Mouse (Mus musculus) megakaryocyte, embryonic 14.5 days (primary cell): ENCODE data around the gene Prpf40a. TPM values are rescaled to one million over a fixed set of nuclear protein-coding genes. Genes with fewer than 3 reads are reported as not detected.

Experiments
- H3K27me3 ChIP-seq: replicated peaks from 2 replicates; pipeline ENCODE3; 2012; ENCODE audit warnings: inconsistent platforms
- H3K36me3 ChIP-seq: replicated peaks from 2 replicates; pipeline ENCODE3; 2012; ENCODE audit warnings: low read length, inconsistent platforms, mixed read lengths
- H3K4me1 ChIP-seq: 2 replicates; pipeline ENCODE4 v1.6.1; 2012; ENCODE audit warnings: inconsistent platforms
- H3K4me3 ChIP-seq: replicated peaks from 2 replicates; pipeline ENCODE3; 2012; ENCODE audit warnings: moderate library complexity, mild to moderate bottlenecking, inconsistent platforms
- H3K9me3 ChIP-seq: 2 replicates; pipeline ENCODE4 v1.6.1; 2012; ENCODE audit warnings: inconsistent platforms
- FLI1 ChIP-seq: IDR thresholded peaks from 2 replicates; pipeline ENCODE4 v1.6.1; 2012; ENCODE audit warnings: low read length, inconsistent platforms, mixed read lengths
- GATA1 ChIP-seq: IDR thresholded peaks from 3 replicates; pipeline ENCODE4 v1.6.1; 2012; ENCODE audit warnings: mixed read lengths, low read length, inconsistent platforms, borderline replicate concordance
- polyA plus RNA-seq: library from polyadenylated mRNA; stranded (reverse); fragments of >175 nt; gene quantifications from 2 replicates; pipeline ENCODE4 v1.2.3, GENCODE M21; 2012; ENCODE audit warnings: low replicate concordance; ENCODE audit not compliant: insufficient read depth

Prpf40a gene
- polyA plus RNA-seq, 1 experiment, result 8.1 TPM

- Histone ChIP-seq H3K36me3 (no peaks in the 10 kb centered on the region), H3K4me3 (no peak overlapping the region), H3K27me3 (peaks cover 7% of the 10 kb centered on the region), H3K9me3 (no peaks in the 10 kb centered on the region), H3K4me1 (peaks cover 10% of the 10 kb centered on the region)
- TF ChIP-seq FLI1, result no peak
- no peak for TF ChIP-seq GATA1
Observed at GRCm38 (mm10) chr2:53108547-53108946, 82.5 kb downstream of the Prpf40a start.

DNA sequence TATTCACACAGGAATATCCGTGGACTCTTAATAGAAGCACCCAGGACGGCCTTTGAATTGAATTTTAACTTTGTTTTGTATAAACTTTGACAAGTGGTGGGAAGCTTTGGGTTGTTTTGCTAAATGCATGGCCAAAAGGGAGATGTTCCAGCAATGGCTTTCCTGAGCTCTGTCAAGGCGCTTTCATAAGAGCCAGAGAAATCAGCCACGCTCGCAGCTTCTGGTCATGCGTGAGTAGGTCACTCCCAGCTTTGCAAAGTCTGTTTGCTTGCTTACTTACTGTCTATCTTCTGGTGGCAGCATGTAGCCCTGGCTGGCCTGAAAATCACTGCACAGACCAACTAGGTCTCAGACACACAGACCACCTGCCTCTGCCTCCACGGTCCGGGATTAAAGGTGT is 84.6 kb downstream of the Prpf40a start:
- H3K27me3 ChIP-seq, result peaks cover 7% of the 10 kb centered on the region
- H3K4me3 ChIP-seq, result no peak overlapping the region
- no peaks in the 10 kb centered on the region for H3K9me3 ChIP-seq
- no peaks in the 10 kb centered on the region for H3K36me3 ChIP-seq
- TF ChIP-seq FLI1 (no peak), GATA1 (no peak)
- no peaks in the 10 kb centered on the region for H3K4me1 ChIP-seq

GRCm38 (mm10) chr2:53106056-53106455 is 85.0 kb downstream of the Prpf40a start:
- TF ChIP-seq GATA1 (no peak), FLI1 (no peak)
- no peaks in the 10 kb centered on the region for H3K4me1 ChIP-seq

GRCm38 (mm10) chr2:53105408-53105807 is 85.7 kb downstream of the Prpf40a start:
- no peak overlapping the region for H3K4me3 ChIP-seq
- no peaks in the 10 kb centered on the region for H3K4me1 ChIP-seq
- no peaks in the 10 kb centered on the region for H3K36me3 ChIP-seq
- TF ChIP-seq FLI1 (no peak), GATA1 (no peak)
- peaks cover 7% of the 10 kb centered on the region for H3K27me3 ChIP-seq
- H3K9me3 ChIP-seq, result no peaks in the 10 kb centered on the region

More at GRCm38 (mm10) chr2:53106056-53106455, 85.0 kb downstream of the Prpf40a start:
- no peaks in the 10 kb centered on the region for H3K36me3 ChIP-seq
- H3K27me3 ChIP-seq, result peaks cover 7% of the 10 kb centered on the region
- H3K9me3 ChIP-seq, result no peaks in the 10 kb centered on the region
- no peak overlapping the region for H3K4me3 ChIP-seq

DNA sequence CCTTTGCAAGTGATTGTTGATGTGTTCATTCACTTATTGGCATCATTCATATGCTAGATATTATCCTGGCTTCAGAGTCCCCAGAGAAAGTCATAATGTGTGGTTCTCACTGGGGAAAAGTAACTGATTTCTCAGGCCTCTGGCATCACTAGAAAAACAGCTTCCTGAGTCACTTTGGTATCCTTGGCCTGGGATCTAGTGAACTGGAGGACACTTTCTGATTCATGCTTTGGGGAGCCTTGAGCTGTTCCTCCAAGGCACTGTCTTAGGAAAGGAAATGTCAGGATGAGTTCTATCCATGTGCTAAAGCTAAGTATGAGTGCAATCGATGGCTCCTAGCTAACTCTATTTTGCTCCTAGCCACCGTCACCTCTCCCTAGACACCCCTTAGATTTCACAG is 88.2 kb downstream of the Prpf40a start:
- no peaks in the 10 kb centered on the region for H3K4me1 ChIP-seq
- peaks cover 5% of the 10 kb centered on the region for H3K27me3 ChIP-seq
- TF ChIP-seq FLI1 (no peak), GATA1 (no peak)
- H3K4me3 ChIP-seq, result no peak overlapping the region
- H3K9me3 ChIP-seq, result no peaks in the 10 kb centered on the region
- no peaks in the 10 kb centered on the region for H3K36me3 ChIP-seq

DNA sequence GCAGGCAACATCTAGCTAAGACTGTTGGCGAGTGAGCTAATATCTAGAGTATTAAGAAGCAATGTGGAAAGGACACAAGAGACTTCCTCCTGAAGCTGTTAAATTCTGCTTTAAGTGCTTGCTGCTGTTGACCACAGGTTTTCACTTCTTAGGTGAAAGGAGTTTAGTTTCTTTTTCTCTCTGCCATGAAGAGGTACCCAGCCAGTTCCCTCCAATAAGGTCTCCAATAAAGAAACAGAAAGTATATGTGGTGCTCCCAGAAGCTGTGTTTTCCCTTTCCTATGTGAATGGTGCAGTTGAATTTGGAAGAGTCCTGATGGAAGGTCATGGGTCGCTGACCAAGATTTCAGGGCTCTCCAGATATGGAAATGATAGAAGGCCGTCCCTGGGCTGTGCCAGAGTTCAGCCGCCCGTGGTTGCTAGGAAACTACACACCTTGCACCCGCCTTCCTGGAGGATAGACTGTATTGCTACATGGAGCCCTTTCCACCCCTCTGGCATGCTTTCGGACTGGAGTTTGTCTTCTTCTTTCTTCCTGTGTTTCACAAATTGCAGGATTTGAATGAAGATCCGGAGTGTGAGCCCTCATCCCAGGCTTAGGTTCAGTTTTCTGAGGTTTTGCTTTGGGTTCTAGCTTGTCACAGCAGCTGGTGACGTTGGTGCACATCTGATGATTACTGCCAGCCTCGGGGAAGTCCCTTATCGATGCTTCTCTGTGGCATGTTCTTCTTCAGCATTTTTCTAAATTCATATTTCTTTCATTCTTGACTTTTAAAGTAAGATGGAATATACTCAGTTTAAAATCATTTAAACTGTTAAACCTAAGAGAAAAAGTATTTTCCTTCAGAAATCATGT is 89.0 kb downstream of the Prpf40a start:
- Histone ChIP-seq H3K27me3 (peaks cover 5% of the 10 kb centered on the region), H3K9me3 (no peaks in the 10 kb centered on the region), H3K4me1 (no peaks in the 10 kb centered on the region), H3K4me3 (no peak overlapping the region), H3K36me3 (no peaks in the 10 kb centered on the region)
- TF ChIP-seq FLI1 (no peak), GATA1 (no peak)

DNA sequence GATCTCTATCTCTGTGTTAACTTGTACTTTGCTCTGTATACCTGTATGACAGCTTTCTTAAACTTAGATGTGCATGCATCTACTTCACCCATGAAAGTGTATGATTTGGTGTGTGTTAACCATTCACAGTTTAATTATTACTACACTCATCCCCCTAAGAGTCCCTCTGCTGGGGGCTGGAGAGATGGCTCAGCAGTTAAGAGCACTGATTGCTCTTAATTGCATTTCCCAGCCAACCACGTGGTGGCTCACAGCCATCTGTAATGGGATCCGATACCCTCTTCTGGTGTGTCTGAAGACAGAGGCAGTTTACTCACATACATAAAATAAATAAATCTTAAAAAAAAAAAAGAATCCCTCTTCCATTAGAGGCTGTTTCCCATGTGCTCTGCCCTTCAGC is 91.0 kb downstream of the Prpf40a start:
- Histone ChIP-seq H3K36me3 (no peaks in the 10 kb centered on the region), H3K27me3 (peaks cover 2% of the 10 kb centered on the region), H3K9me3 (no peaks in the 10 kb centered on the region), H3K4me3 (no peak overlapping the region), H3K4me1 (no peaks in the 10 kb centered on the region)
- TF ChIP-seq FLI1, result no peak
- TF ChIP-seq GATA1, result no peak

GRCm38 (mm10) chr2:53095489-53095888 is 95.6 kb downstream of the Prpf40a start:
- no peaks in the 10 kb centered on the region for H3K4me1 ChIP-seq
- no peak overlapping the region for H3K4me3 ChIP-seq
- H3K36me3 ChIP-seq, result no peaks in the 10 kb centered on the region
- no peaks in the 10 kb centered on the region for H3K27me3 ChIP-seq
- no peak for TF ChIP-seq FLI1
- H3K9me3 ChIP-seq, result no peaks in the 10 kb centered on the region

DNA sequence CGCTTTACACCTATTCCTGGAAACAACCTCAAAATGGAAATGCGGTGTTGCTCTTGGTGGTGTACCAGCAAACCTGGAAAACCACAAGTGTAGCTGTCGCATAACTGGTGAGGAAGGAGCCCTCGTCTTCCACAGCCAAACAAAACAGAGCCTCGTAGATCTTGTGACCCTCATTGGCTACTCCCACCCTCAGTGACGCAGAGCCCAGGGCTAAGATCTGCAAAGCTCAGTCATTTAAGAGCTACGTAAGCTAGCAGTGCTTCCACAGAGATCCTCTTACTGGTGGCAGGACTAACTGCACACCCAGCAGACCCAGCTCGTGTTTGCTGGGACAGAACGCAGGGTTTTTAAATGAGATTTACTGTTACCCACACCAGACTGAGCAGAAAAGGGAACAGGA is 96.1 kb downstream of the Prpf40a start:
- Histone ChIP-seq H3K36me3 (no peaks in the 10 kb centered on the region), H3K4me1 (no peaks in the 10 kb centered on the region), H3K9me3 (no peaks in the 10 kb centered on the region), H3K4me3 (no peak overlapping the region), H3K27me3 (no peaks in the 10 kb centered on the region)
- no peak for TF ChIP-seq GATA1
- TF ChIP-seq FLI1, result no peak

GRCm38 (mm10) chr2:53088744-53089143 is 102.3 kb downstream of the Prpf40a start:
- H3K36me3 ChIP-seq, result no peaks in the 10 kb centered on the region
- H3K9me3 ChIP-seq, result no peaks in the 10 kb centered on the region
- no peaks in the 10 kb centered on the region for H3K27me3 ChIP-seq
- TF ChIP-seq GATA1, result no peak
- no peak for TF ChIP-seq FLI1
- H3K4me3 ChIP-seq, result no peak overlapping the region
- H3K4me1 ChIP-seq, result peaks cover 3% of the 10 kb centered on the region; the same call in 1 of the 2 replicates
